Mouse (Mus musculus) cerebellum, adult 18-20 months (tissue): ENCODE measurements around the gene Rae1.

Source experiments
- DNase-seq, 2 experiments: peaks; one replicate each; pipeline ENCODE4 v3.0.0; 2021

The Rae1 gene

DNA sequence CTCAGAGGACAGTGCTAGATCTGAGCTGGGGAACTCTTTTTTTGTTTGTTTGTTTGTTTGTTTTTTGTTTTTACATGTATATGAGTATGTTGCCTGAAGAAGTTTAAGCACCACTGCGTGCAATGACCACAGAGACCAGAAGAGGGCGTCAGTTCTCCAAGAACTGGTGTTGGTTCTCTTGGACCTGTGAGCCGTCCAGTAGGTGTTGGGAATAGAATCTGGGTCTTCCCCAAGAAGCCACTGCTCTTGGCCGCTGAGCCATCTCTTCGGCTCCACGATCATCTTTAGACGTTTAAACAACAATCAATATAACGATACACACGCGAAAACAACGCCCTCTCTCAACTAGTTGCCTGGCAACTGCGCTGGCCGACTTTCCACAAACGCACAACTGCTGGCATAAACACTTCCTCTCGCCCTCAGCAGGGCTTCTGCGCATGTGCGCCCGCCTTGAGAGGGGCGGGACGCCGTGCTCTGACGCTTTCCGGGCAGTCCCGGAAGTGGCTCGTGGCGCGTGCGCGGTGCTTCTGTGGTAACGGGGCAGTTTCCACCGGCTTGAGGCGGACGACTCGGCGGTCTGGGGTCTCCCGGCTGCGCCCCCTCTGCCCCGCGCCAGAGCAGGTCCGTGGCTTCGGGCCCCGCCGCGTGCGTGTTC lies at the start of gene Rae1:
TSS of gene Rae1 (plus strand) at position 488 of the 655 bp plus-strand sequence.
- peak; percentile 96 to 100 for DNase-seq

- DNase-seq, result no peak
These were observed 49.7 kb upstream of the Rae1 start for GRCm38 (mm10) chr2:172950119-172950676.

- no peak for DNase-seq
These were observed 49.2 kb upstream of the Rae1 start for GRCm38 (mm10) chr2:172950722-172951121.

DNA sequence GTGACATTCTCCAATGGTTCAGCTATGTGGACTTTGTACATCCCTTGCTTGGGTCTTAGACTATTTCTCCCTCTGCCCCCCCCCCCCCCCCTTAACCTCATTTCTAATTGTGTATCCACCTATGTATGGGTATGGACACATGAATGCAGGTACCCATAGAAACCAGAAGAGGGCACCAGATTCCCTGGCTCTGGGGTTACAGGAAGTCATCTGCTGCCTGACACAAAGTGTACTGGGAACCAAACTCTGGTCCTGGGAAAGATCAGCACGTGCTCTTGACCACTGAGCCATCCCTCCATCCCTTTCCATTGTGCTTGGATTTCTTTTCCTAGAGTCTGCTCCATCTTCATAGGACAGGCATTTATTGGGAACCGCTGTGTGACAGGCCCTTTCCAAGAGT lies 47.9 kb upstream of the Rae1 start:
- no peak for DNase-seq

GRCm38 (mm10) chr2:172958579-172958978 lies 41.3 kb upstream of the Rae1 start:
- DNase-seq, result no peak

DNA sequence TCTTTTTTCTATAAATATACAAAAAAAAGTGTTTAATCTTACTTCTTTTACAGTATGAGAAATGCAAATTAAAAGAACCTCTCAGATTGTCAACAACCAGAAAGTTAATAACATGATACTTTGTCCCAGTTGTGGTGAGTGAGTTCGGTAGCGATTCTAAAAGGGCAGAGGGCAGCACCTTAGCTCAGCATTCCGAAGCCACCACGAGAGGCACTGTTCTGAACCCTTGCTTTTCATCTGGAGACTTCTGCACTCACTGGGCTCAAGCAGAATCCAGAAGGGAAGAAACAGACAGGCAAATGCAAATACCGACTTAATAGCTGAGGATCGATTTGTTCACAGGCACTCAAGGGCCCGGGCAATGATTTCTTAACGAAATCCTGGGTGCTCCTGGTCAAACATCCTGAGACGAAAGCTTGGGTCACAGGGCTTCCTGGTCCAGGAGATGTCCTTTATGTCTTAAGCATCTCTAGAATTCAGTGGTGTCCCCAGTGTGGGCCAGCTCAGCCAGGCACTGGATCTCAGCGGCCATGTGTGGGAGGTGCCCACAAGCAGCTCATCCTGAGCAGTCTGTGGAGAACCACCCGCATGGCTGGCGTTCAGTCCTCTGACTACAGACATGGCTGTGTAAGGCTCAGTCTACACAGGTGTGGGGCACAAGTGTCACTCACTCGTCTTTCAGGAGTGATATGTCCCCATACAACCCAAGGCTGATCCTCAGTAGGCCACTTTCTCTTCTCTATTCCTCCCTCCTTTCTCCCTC lies 40.7 kb upstream of the Rae1 start:
- DNase-seq, result no peak

DNA sequence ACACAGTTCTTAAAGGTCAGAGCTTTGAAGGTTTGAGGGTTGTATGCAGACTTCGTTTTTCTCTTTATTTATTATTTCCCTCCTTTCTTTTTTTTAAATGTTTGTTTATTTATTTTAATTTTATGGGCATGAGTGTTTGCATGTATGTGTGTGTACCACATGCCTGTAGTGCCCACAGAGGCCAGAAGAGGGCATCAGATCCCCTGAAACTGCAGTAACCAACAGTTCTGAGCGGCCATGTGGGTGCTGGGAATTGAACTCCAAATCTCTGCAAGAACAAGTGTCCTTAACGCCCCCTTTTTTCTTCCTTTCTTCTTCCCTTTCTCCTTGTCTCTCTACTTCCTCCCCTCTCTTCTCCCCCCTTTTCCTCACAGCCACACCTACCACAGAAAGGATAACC lies 39.6 kb upstream of the Rae1 start:
- no peak for DNase-seq

DNA sequence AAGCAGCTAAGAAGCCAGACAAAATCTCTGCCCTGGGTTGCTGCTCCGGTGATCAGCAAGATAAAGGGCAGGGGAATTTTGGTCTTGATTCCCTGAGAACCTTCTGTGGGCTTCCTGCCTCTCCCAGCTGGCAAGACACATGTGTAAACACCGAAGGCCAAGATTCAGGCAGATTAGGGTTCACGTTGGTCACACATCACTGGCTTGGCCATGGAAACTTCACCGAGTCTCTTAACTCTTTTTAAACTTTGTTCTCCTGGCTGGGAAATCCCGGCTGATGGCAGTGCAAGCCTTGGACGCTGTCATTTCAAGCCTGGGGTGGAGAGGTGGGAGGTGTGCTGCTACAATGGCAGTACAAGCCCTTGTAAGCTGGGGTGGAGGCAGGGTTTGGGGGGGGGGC lies 38.7 kb upstream of the Rae1 start:
- DNase-seq, result no peak

DNA sequence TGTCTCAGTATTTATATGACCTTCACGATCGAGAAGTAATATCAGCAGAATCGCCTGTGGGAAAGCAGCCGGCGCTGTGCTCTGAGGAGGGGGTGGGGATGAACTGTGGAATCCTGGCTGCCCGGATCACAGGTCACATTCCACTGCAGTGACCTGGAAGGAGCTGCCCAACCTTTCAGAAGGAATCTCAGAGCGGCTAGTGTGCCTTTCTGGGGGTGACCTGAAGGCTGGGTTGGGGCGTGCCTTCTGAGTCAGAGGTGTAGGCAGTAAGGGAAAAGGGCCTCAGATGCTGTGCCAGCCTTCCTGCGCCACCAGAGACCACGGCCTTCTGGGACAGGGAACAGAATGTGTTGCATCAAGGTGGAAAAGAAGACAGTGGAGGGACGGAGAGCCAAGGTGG lies 34.7 kb upstream of the Rae1 start:
- DNase-seq, result no peak

- no peak for DNase-seq
These were observed 33.4 kb upstream of the Rae1 start for GRCm38 (mm10) chr2:172966480-172966879.

DNA sequence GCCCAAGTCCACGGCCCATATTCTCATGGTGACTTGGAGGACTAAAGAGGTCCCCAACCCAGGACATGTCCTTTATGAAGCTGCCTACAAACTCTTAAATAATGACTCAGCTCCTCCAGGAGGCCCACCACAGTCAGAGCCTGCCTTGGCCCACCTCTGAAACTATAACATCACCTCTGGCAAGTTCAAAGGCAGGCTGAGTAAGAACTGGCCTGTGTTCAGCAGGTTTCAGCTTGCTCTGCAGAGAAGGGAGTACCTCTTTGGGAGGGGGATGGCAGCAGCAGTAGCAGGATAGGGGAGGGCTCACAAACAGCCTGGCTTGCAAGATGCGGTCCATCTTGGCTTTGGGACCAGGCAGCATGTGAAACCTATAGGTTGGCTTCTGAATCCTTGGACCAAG lies 28.1 kb upstream of the Rae1 start:
- DNase-seq, result no peak

DNA sequence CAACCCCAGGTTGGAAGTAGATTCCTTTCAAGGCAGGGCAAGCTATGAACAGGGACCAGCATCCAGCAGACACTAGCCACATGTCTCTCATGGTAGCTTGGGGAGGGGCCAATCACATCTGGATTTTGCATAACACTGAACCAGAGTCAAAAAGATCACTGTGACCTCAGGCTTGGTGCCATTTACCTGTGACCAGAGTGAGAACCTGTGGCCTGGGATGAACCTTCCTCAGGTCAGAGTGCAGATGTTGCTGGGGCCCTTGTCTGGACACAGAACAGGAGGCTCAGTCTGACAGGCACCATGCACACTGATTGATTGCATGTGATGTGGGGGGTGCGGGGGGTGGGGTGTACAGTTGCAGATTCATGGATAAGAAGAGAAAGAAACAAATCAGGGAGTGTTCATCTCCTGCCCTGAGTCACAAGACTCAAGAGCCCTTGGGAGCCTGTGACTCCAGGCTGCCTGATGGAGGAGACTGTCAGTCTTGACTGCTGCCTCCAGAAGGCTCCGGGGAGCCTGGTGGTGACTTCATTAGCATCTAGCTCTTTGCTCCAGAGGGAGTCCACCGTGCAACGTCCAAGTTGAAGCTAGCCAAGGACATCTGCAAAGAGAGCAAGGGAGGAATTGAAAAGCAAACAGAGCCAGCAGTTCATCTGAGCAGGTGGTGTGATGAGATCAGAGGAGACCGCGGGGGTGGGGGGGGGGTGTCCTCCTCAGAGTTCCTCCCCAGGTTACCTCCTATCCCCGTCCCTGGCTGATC lies 25.9 kb upstream of the Rae1 start:
- no peak for DNase-seq

DNA sequence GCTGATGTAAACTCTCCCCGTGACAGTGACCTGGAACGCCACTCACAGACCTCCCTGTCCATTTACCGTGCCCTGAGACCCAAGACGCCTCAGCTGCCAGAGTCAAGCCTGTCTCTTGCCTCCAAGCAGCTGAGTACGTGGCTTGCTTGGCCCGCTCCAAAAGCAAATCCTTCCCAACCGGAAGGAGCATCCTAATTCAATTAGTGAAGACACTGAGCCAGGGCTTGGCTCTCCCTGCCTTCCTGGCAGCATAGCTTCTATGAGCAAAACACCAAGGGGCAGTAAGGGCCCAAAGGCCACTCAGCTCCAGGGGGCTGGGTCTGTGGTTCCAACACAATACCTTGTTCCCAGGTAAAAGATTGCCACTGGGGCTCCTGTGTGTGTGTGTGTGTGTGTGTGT lies 25.2 kb upstream of the Rae1 start:
- DNase-seq, result no peak

DNA sequence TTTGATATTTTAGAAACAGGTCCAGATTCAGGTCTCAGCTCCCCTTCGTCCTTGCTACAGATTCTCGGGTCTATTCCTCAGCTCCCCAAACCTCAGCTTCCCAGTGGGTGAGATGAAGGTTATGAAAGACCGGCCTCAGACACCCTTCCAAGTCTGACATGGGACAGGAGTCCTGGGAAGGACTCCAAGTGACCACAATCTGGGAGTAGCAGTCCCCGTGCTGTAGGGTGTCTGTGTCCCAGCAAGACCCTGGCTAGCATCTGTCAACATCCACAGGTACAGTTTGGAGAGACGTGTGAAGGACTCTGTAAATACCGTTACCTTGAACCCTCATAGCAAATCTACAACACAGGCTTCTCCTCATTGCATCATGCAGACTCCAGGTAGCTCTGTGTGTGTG lies 24.8 kb upstream of the Rae1 start:
- DNase-seq, result no peak

- no peak for DNase-seq
These were observed 23.2 kb upstream of the Rae1 start for GRCm38 (mm10) chr2:172976661-172977238.

DNA sequence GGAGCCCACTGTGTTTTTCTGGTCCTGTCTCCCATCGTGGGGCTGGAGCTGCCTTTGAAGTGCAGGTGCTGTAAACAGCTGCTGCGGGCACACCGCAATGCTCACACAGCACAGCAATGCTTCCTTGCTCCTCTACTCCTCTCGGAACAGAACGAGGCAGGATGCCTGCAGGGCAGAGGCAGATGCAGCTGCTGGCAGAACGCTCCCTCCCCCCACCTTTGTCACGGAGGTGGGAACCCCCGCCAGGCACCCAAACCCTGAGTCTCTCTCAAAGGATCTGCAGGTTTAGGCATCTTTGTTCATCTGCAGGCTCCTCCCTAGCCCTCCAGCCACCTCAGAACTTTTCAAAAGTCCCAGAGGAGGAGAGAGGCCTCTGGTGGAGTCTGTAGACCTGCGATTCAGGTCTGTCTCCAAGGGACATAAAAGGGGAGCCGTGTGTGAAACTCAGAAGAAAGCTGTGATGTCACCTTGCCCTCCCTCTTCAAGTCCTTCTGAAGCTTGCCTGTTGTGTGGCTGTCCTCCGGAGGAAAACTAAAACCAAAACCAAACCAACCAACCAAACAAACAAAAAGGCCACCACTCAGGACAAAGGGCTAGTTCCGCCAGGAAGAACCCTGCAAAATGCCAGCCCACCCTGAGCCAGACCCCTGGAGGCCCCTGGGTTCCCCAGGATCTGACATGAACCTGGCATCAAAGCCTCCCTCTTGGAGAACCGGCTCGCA lies 22.3 kb upstream of the Rae1 start, which contains the start of gene Spo11:
TSS of gene Spo11 (plus strand) at position 292 of the 722 bp plus-strand sequence.
- DNase-seq, result no peak

GRCm38 (mm10) chr2:172978131-172978633 lies 21.7 kb upstream of the Rae1 start:
- DNase-seq, result no peak

- no peak for DNase-seq
These were observed 20.1 kb upstream of the Rae1 start for GRCm38 (mm10) chr2:172979666-172980345.

DNA sequence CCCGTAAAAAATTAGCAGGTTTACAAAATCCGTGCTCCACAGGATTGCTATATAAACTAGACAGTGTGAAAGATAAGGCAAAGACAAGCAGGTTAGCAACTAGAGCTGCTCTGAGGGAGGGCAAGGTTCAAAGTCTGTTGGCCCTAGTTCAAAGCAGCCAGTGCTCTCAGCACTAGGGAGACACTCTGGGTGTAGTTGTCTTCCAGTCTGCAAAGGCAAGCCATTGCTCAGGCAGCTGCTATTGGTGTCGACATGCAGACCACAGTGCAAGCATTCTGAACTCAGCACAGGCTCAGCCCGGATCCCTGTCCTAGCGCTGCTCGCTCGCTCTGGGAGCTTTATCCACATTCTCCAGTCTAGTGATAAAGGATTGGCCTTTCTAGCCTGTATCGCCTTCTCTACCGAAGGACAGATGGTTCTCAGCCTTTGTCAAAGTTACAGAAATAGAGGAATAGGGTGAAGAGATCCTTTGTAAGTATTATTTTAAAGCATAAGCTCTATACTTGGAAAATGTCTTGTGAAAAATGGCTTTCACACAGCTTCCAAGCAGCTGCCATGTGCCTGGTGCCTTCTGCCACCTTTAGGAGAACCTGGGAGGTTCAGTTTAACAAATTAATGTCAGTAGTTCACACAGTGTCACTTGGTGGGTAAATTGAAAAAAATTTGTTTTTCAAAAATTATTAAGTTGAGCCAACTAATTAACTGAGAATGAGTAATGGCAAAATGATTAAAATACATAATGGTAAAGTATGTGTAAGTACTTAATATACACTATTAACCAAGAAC lies 16.9 kb upstream of the Rae1 start:
- DNase-seq, result no peak

GRCm38 (mm10) chr2:172990161-172990560 lies 9.8 kb upstream of the Rae1 start:
- DNase-seq, result no peak

GRCm38 (mm10) chr2:172996207-172996606 lies 3.7 kb upstream of the Rae1 start:
- peak; percentile 38 to 49 for DNase-seq
